Mouse (Mus musculus) central nervous system, embryonic 11.5 days (tissue): Measurements from ENCODE around the gene Emc6. TPM values are rescaled to one million over a fixed set of nuclear protein-coding genes. Genes with fewer than 3 reads are reported as not detected.

Experiments
- polyA plus RNA-seq: library from polyadenylated mRNA; depleted of rRNA; stranded (reverse); fragments of >200 nt; gene quantifications from 2 replicates; pipeline ENCODE4 v1.2.3, GENCODE M21; 2012; rRNA removed

The Emc6 gene
- polyA plus RNA-seq: 54.9 and 65.4 TPM in 2 replicates

GRCm38 (mm10) chr11:73176608-73177508 is at the start of gene Emc6, which contains the start of gene Tax1bp3:
Gene Emc6, minus strand, starts transcription at chr11:73177037.
Gene Tax1bp3, plus strand, starts transcription at chr11:73177083.

GRCm38 (mm10) chr11:73199230-73199712 is 22.4 kb upstream of the Emc6 start, which contains the start of gene Shpk:
Gene Shpk, plus strand, starts transcription at chr11:73199460.

GRCm38 (mm10) chr11:73198603-73199229 is 21.9 kb upstream of the Emc6 start, which contains the start of gene Ctns:
Gene Ctns, minus strand, starts transcription at chr11:73199042.

GRCm38 (mm10) chr11:73159957-73160810 is 16.7 kb downstream of the Emc6 start, which contains the start of gene P2rx5:
Gene P2rx5, plus strand, starts transcription at chr11:73160421.

DNA sequence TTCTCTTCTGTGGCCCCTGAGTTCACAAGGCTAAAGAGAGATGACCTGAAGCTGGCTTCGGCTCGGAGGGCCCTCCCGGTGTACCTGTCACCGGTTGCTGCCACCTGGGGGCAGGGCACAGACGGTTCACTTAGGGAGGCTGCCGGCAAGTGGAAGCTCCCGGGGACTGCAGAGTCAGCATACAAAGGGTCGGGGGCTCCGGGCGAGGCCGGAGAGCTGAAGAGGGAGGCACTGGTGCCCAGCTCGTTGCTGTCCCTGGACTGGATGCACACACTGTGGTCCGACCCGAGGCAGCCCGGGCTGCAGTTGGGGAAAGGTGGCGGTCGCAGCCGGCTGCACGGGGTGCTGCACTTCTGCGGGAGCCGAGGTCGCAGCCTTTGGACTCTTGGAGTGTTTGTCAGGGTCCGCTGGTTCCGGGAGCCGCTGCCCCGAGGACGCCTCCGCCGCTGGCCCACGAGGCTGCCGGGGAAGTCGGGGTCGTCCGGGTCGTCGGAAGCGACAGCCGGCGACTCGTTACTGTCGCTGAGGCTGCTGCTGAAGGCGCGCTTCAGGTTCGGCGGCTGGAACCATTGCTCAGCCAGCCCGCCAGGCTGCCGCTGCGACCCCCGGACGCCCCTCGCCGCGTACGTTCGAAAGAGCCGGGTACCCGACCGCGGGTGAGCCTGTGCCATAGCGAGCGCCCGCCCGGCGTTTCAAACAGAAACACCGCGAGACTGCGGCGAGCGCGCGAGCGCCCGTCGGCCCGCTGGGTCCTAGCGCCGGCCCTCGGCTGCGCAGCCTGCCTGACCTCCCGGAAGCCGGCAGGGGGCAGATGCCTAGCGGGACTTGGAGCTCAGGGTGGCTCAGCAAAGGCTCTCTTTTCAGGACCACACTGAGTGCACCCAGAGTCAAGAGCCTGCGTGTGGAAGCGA is 39.0 kb downstream of the Emc6 start, which contains the start of gene Haspin:
Gene Haspin, minus strand, starts transcription at position 704 of the 911 bp plus-strand sequence.

Other genes with a start within 250 kb of the Emc6 start
- 2.1 and 2.4 TPM in 2 replicates for gene Atp2a3, start 215.9 kb downstream of the Emc6 start, polyA plus RNA-seq
- gene P2rx1, start 177.9 kb downstream of the Emc6 start, polyA plus RNA-seq: 1.2 and 1.7 TPM in 2 replicates
- 5.3 and 7.2 TPM in 2 replicates for gene Camkk1, start 158.0 kb downstream of the Emc6 start, polyA plus RNA-seq
- 9.6 and 11.2 TPM in 2 replicates for gene Ncbp3, start 129.3 kb downstream of the Emc6 start, polyA plus RNA-seq
- 0.08 and 0.09 TPM in 2 replicates for gene Itgae, start 86.5 kb downstream of the Emc6 start, polyA plus RNA-seq
- 7.2 and 8.3 TPM in 2 replicates for gene Haspin, start 38.7 kb downstream of the Emc6 start, polyA plus RNA-seq
- gene P2rx5, start 16.6 kb downstream of the Emc6 start, polyA plus RNA-seq: 0.28 and 0.30 TPM in 2 replicates
- gene Tax1bp3, start within 50 bp of the Emc6 start, polyA plus RNA-seq: 36.6 and 91.2 TPM in 2 replicates
- 12.3 and 21.2 TPM in 2 replicates for gene Ctns, start 22.0 kb upstream of the Emc6 start, polyA plus RNA-seq
- gene Shpk, start 22.4 kb upstream of the Emc6 start, polyA plus RNA-seq: 0.91 and 1.5 TPM in 2 replicates
- gene Trpv1, start 57.3 kb upstream of the Emc6 start, polyA plus RNA-seq: 0.04 and 0.05 TPM in 2 replicates
- 0.01 and 0.06 TPM in 2 replicates for gene Trpv3, start 90.4 kb upstream of the Emc6 start, polyA plus RNA-seq
- gene Aspa, start 152.6 kb upstream of the Emc6 start, polyA plus RNA-seq: 0.25 and 0.46 TPM in 2 replicates
- gene Gm49340, start 152.7 kb upstream of the Emc6 start, polyA plus RNA-seq: not detected in 2 replicates
- gene Spata22, start 152.7 kb upstream of the Emc6 start, polyA plus RNA-seq: 0.13 TPM in 1 of 2 replicates, not detected in the other
- not detected in 2 replicates for gene Olfr20, start 173.7 kb upstream of the Emc6 start, polyA plus RNA-seq
- gene Olfr376, start 194.2 kb upstream of the Emc6 start, polyA plus RNA-seq: not detected in 2 replicates
- not detected in 2 replicates for gene Olfr1, start 222.6 kb upstream of the Emc6 start, polyA plus RNA-seq